Mouse (Mus musculus) heart, postnatal 4 days (tissue): ENCODE data around the gene Olfr1358. TPM values are rescaled to one million over a fixed set of nuclear protein-coding genes. Genes with fewer than 3 reads are reported as not detected.

Source experiments
- microRNA-seq, 2 experiments: library from miRNA; unstranded; fragments of <30 nt; microRNA quantifications; one replicate each; pipeline ENCODE4 v1.2.0; 2021 to 2022
- total RNA-seq, 2 experiments: library from RNA; stranded (reverse); gene quantifications; 2 replicates each; pipeline ENCODE4 v1.2.3; 2021

Olfr1358 gene
- total RNA-seq, 2 experiments from 2014 or later: not detected

Small RNAs within 50 kb of the gene (microRNA-seq; reads per million reads assigned to microRNA genes)
- gene Gm27541: 0 reads per million in 2 experiments

Other genes with a start within 250 kb of the Olfr1358 start
- gene Agpat3, start 164.9 kb upstream of the Olfr1358 start, total RNA-seq: 100 to 1,000 TPM; 242 to 263 TPM
- gene Rrp1, start 104.4 kb upstream of the Olfr1358 start, total RNA-seq: 100 to 1,000 TPM; 132 to 138 TPM
- 10 to 100 TPM; 42.8 to 45.3 TPM for gene Cstb, start 91.8 kb upstream of the Olfr1358 start, total RNA-seq
- 1 to 10 TPM; 6.8 to 8.5 TPM for gene Pdxk, start 52.5 kb upstream of the Olfr1358 start, total RNA-seq
- gene Ilvbl, start 56.9 kb downstream of the Olfr1358 start, total RNA-seq: 10 to 100 TPM; 64.9 to 74.5 TPM
- gene Syde1, start 74.5 kb downstream of the Olfr1358 start, total RNA-seq: 10 to 100 TPM; 21.4 to 22.0 TPM
- gene Olfr1357, start 100.6 kb downstream of the Olfr1358 start, total RNA-seq: not detected
- not detected for gene Casp14, start 200.9 kb downstream of the Olfr1358 start, total RNA-seq
- not detected for gene Ccdc105, start 235.6 kb downstream of the Olfr1358 start, total RNA-seq